Mouse (Mus musculus) ES-E14 (cell line): Measurements from ENCODE around the gene Gm21983.

Experiments used
- CHD2 ChIP-seq: IDR thresholded peaks from 2 replicates; pipeline ENCODE4 v1.6.1; 2014; ENCODE audit warnings: mild to moderate bottlenecking, low read depth, low read length, inconsistent platforms
- HCFC1 ChIP-seq: IDR thresholded peaks from 2 replicates; pipeline ENCODE4 v1.6.1; 2012; ENCODE audit warnings: low read length, inconsistent platforms, borderline replicate concordance; ENCODE audit not compliant: insufficient read depth
- MAFK ChIP-seq: IDR thresholded peaks from 2 replicates; pipeline ENCODE4 v1.6.1; 2014; ENCODE audit warnings: mild to moderate bottlenecking, low read depth, low read length, inconsistent platforms; ENCODE audit not compliant: insufficient read depth
- ZC3H11A ChIP-seq: IDR thresholded peaks from 2 replicates; pipeline ENCODE4 v1.6.1; 2012; ENCODE audit warnings: low read depth, mild to moderate bottlenecking, inconsistent platforms, low read length, borderline replicate concordance
- ZNF384 ChIP-seq: IDR thresholded peaks from 2 replicates; pipeline ENCODE4 v1.6.1; 2012; ENCODE audit warnings: low read depth, low read length, inconsistent platforms

DNA sequence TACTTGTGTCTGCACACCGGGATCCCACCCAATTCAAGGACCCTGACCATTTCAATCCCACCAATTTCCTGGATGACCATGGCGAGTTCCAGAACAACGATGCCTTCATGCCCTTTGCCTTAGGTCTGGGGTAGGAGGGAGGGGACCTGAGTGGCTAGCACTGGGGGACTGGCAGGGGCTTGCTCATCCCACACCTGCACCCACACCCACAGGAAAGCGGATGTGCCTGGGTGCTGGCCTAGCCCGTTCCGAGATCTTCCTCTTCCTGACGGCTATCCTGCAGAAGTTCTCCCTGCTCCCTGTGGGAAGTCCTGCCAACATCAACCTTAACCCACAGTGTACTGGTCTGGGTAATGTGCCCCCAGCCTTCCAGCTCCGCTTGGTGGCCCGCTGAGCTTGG is 22.7 kb downstream of the Gm21983 start:
- no peak for TF ChIP-seq MAFK
- TF ChIP-seq ZC3H11A = no peak
- no peak for TF ChIP-seq ZNF384
- no peak for TF ChIP-seq CHD2
- no peak for TF ChIP-seq HCFC1
